10 mouse cellular contexts compared by ENCODE assay signal in genomic region chr1:87183998-87184750, GRCm38 (mm10). TPM values are rescaled to one million over a fixed set of nuclear protein-coding genes. Genes with fewer than 3 reads are reported as not detected.
DNase-seq lines count a peak whose midpoint lies in the region; ATAC-seq and TF ChIP-seq lines count a peak whose summit lies in the region.
"Had no signal": no experiment of that assay in that cellular context is flagged by ENCODE, and none has a peak within 500 bp of the region (broad histone marks: within the 10 kb centered on the region; RNA-seq: fewer than 3 reads in every experiment).

No protein-coding gene starts in this region.

- H3K27ac ChIP-seq in gastrocnemius, adult 2 months, result no peak overlapping the region
- no peak overlapping the region for H3K27ac ChIP-seq in intestine, embryonic 16.5 days (ENCODE audit: low read length)
- no peak overlapping the region for H3K27ac ChIP-seq in stomach, postnatal 0 days (replicated peaks)
- H3K27ac ChIP-seq: heart, embryonic 10.5 days had no signal

- H3K36me3 ChIP-seq in intestine, embryonic 16.5 days (ENCODE audit: control insufficient read depth, insufficient read depth, low read length), result no peaks in the 10 kb centered on the region
- H3K36me3 ChIP-seq in stomach, postnatal 0 days (ENCODE audit: control insufficient read depth, insufficient read depth, low read length), result no peaks in the 10 kb centered on the region
- H3K36me3 ChIP-seq: heart, embryonic 10.5 days had no signal

- H3K9ac ChIP-seq in intestine, embryonic 16.5 days (ENCODE audit: low read depth, low read length), result no peak overlapping the region
- H3K9ac ChIP-seq in stomach, postnatal 0 days (ENCODE audit: low read length), result no peak overlapping the region

- H3K9me3 ChIP-seq in intestine, embryonic 16.5 days (ENCODE audit: control insufficient read depth, low read length), result no peaks in the 10 kb centered on the region
- no peaks in the 10 kb centered on the region for H3K9me3 ChIP-seq in stomach, postnatal 0 days (ENCODE audit: control insufficient read depth, low read length)
- H3K9me3 ChIP-seq: heart, embryonic 10.5 days had no signal

- TF ChIP-seq EP300 in stomach, postnatal 0 days (optimal IDR thresholded peaks at IDR 0.05), result no peak

- ATAC-seq in intestine, embryonic 16.5 days, result peak; percentile 7; the same call in 1 of the 2 replicates
- ATAC-seq in stomach, postnatal 0 days (ENCODE audit: low FRiP score, low TSS enrichment), result no peak

- DNase-seq in gastrocnemius, adult 2 months, result no peak
- no peak for DNase-seq in gastrocnemius, postnatal 25 days
- peak; percentile 38 for DNase-seq in right cerebral cortex, postnatal 4 days
- DNase-seq in right cerebral cortex, adult 18-20 months, result no peak
- DNase-seq in stomach, postnatal 0 days (ENCODE audit: low spot score), result no peak
- no peak for DNase-seq in gastrocnemius, postnatal 4 days (ENCODE audit: low spot score in 2 of 2)
- DNase-seq in spleen, postnatal 14 days (ENCODE audit: low spot score in 2 of 2), result no peak

- WGBS in intestine, embryonic 16.5 days, result 31% methylated on average over 15 of the region's 15 CpGs
- 32% methylated on average over 15 of the region's 15 CpGs for WGBS in stomach, postnatal 0 days

- H3K4me1 ChIP-seq in intestine, embryonic 16.5 days (ENCODE audit: control insufficient read depth, insufficient read depth, low read length), result peaks cover 15% of the 10 kb centered on the region; the same call in 1 of the 2 replicates
- no peaks in the 10 kb centered on the region for H3K4me1 ChIP-seq in stomach, postnatal 0 days (replicated peaks; ENCODE audit: control insufficient read depth, insufficient read depth)

- no peak for TF ChIP-seq CTCF in gastrocnemius, adult 2 months (IDR thresholded peaks at IDR 0.05)
- 0 out of 2 replicates have a peak, but pooled peaks have one; percentile 20 for TF ChIP-seq CTCF in stomach, postnatal 0 days (IDR thresholded peaks at IDR 0.05; ENCODE audit: low read depth)

- peaks cover 46% of the 10 kb centered on the region for H3K27me3 ChIP-seq in intestine, embryonic 16.5 days (replicated peaks; ENCODE audit: control insufficient read depth, insufficient read depth, low read length)
- peaks cover 11% of the 10 kb centered on the region; the same call in 1 of the 2 replicates for H3K27me3 ChIP-seq in stomach, postnatal 0 days (ENCODE audit: control insufficient read depth, insufficient read depth, low read length)

- 0 out of 2 replicates have a peak overlapping the region, but pooled peaks have one; percentile 9 for H3K4me2 ChIP-seq in intestine, embryonic 16.5 days (ENCODE audit: low read depth, low read length)
- no peak overlapping the region; the same call in 1 of the 2 replicates for H3K4me2 ChIP-seq in stomach, postnatal 0 days (replicated peaks; ENCODE audit: low read depth)

- H3K4me3 ChIP-seq in gastrocnemius, adult 2 months, result peak overlapping the region; percentile 47
- H3K4me3 ChIP-seq in intestine, embryonic 16.5 days (ENCODE audit: low read length), result no peak overlapping the region
- no peak overlapping the region for H3K4me3 ChIP-seq in stomach, postnatal 0 days (ENCODE audit: low read depth, low read length)
- H3K4me3 ChIP-seq: heart, embryonic 10.5 days had no signal

- intact Hi-C loops in gastrocnemius, adult 2 months (cut with DNase I), result loop anchor here (10.0 kb wide), 1 partner anchor 539 kb away; no protein-coding TSS in a partner anchor

RNA-seq across cellular contexts. Expression of gene Prss56, which starts 1.1 kb away (rescaled TPM):
- total RNA-seq in gastrocnemius, adult 2 months (2021), result not detected
- total RNA-seq in gastrocnemius, postnatal 25 days (2021), result not detected
- not detected in 2 replicates for polyA plus RNA-seq in intestine, embryonic 16.5 days (2015; fragmentation: Nextera tagmentation; extraction: Ambion mirVana)
- polyA plus RNA-seq in stomach, postnatal 0 days (2015; fragmentation: Nextera tagmentation; extraction: Ambion mirVana), result 0.04 TPM in 1 of 2 replicates, not detected in the other
- total RNA-seq in gastrocnemius, postnatal 4 days (2021), result not detected
- polyA plus RNA-seq: heart, embryonic 10.5 days had no signal

RNA-seq across cellular contexts. Expression of gene Chrnd, which starts 6.2 kb away (rescaled TPM):
- 1 to 10 TPM; 1.8 to 2.3 TPM for total RNA-seq in gastrocnemius, adult 2 months (2021)
- total RNA-seq in gastrocnemius, postnatal 25 days (2021), result 1 to 10 TPM; 2.1 to 3.5 TPM
- 0.05 TPM in 1 of 2 replicates, not detected in the other for polyA plus RNA-seq in intestine, embryonic 16.5 days (2015; fragmentation: Nextera tagmentation; extraction: Ambion mirVana)
- 0.04 and 0.08 TPM in 2 replicates for polyA plus RNA-seq in stomach, postnatal 0 days (2015; fragmentation: Nextera tagmentation; extraction: Ambion mirVana)
- 10 to 100 TPM; 34.2 to 43.2 TPM for total RNA-seq in gastrocnemius, postnatal 4 days (2021)
- total RNA-seq: left cerebral cortex, postnatal 36 days had no signal

RNA-seq across cellular contexts. Expression of gene Chrng, which starts 20.3 kb away (rescaled TPM):
- not detected for total RNA-seq in gastrocnemius, adult 2 months (2021)
- total RNA-seq in gastrocnemius, postnatal 25 days (2021), result 1 to 10 TPM in 1 of 2 experiments, under 1 TPM in 1; 0.15 to 1.4 TPM
- 0.13 and 0.21 TPM in 2 replicates for polyA plus RNA-seq in intestine, embryonic 16.5 days (2015; fragmentation: Nextera tagmentation; extraction: Ambion mirVana)
- polyA plus RNA-seq in stomach, postnatal 0 days (2015; fragmentation: Nextera tagmentation; extraction: Ambion mirVana), result 0.36 and 0.38 TPM in 2 replicates
- 10 to 100 TPM; 24.8 to 32.9 TPM for total RNA-seq in gastrocnemius, postnatal 4 days (2021)
- total RNA-seq: left cerebral cortex, postnatal 36 days had no signal

RNA-seq across cellular contexts. Expression of gene Ecel1, which starts 27.9 kb away (rescaled TPM):
- total RNA-seq in gastrocnemius, adult 2 months (2021), result not detected
- not detected for total RNA-seq in gastrocnemius, postnatal 25 days (2021)
- 0.95 and 1.1 TPM in 2 replicates for polyA plus RNA-seq in intestine, embryonic 16.5 days (2015; fragmentation: Nextera tagmentation; extraction: Ambion mirVana)
- polyA plus RNA-seq in stomach, postnatal 0 days (2015; fragmentation: Nextera tagmentation; extraction: Ambion mirVana), result 2.2 and 2.3 TPM in 2 replicates
- under 1 TPM in 1 of 2 experiments, not detected in 1; 0.07 TPM for total RNA-seq in gastrocnemius, postnatal 4 days (2021)

RNA-seq across cellular contexts. Expression of gene Eif4e2, which starts 29.5 kb away (rescaled TPM):
- total RNA-seq in gastrocnemius, adult 2 months (2021), result 10 to 100 TPM; 53.0 to 57.0 TPM
- total RNA-seq in gastrocnemius, postnatal 25 days (2021), result 10 to 100 TPM; 49.6 to 51.7 TPM
- 161 and 172 TPM in 2 replicates for polyA plus RNA-seq in intestine, embryonic 16.5 days (2015; fragmentation: Nextera tagmentation; extraction: Ambion mirVana)
- polyA plus RNA-seq in stomach, postnatal 0 days (2015; fragmentation: Nextera tagmentation; extraction: Ambion mirVana), result 128 and 135 TPM in 2 replicates
- 100 to 1,000 TPM; 107 to 110 TPM for total RNA-seq in gastrocnemius, postnatal 4 days (2021)

Comparison
In these comparisons a context has a peak if more than half of its experiments do, and no peak if none do; other contexts are left out.
1. RNA of gene Chrnd, which starts 6.2 kb away (total RNA-seq): 34.2 to 43.2 TPM in gastrocnemius, postnatal 4 days; 2.1 to 3.5 TPM in gastrocnemius, postnatal 25 days and 1.8 to 2.3 TPM in gastrocnemius, adult 2 months; every median in the first group is over 4 times any median in the second.
2. RNA of gene Chrng, which starts 20.3 kb away (total RNA-seq): 24.8 to 32.9 TPM in gastrocnemius, postnatal 4 days; 0.15 to 1.4 TPM in gastrocnemius, postnatal 25 days and not detected in gastrocnemius, adult 2 months; every median in the first group is over 10 times any median in the second.